Mouse (Mus musculus) granulocyte monocyte progenitor cell, adult 5-6 weeks (primary cell): ENCODE results near the gene Gm7978. TPM values are rescaled to one million over a fixed set of nuclear protein-coding genes. Genes with fewer than 3 reads are reported as not detected.
"Not testable (repeated sequence)": the region's sequence is repeated elsewhere in the genome, so short reads cannot be mapped to it uniquely, and the experiment has no call there.

Experiments used
- ATAC-seq: replicated peaks from 2 replicates; pipeline ENCODE4 v1.8.0; 2016; ENCODE audit warnings: mild to moderate bottlenecking, moderate TSS enrichment, inconsistent platforms; ENCODE audit not compliant: poor library complexity, severe bottlenecking
- total RNA-seq, 2 experiments: library from RNA; stranded (forward) in 1 of 2; stranded (reverse) in 1 of 2; fragments of 200-712, 200-1000 nt in 1 of 2; fragments of >200 nt in 1 of 2; fragmentation: Nextera tagmentation in 1 of 2; gene quantifications; 2 replicates each; pipeline ENCODE4 v1.2.3; 2014 to 2017

Gm7978 gene
- total RNA-seq (2014; fragmentation: Nextera tagmentation) (not detected in 2 replicates), total RNA-seq (2017) (not detected in 2 replicates)

DNA sequence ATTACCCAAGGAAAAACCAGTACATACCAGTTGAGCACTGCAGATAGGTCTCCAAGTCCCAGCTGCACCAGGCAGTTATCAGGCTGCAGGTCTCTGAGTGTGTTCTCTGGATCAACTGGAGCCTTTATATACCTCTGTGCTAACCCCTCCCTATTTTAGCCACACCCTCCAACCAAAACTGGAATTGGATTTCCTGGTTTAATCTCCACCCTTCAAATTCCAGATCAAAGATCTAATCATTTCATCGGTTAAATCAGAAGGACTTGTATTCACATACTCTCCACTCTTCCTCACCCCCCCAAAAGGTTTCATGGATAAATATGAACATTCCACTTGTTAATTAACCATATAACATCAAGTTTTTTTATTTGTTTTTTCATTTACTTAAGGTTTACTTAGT lies at the start of gene Gm7978:
Gm7978 (minus strand) TSS at position 101 of the 400 bp plus-strand sequence.
- ATAC-seq = not testable (repeated sequence)

DNA sequence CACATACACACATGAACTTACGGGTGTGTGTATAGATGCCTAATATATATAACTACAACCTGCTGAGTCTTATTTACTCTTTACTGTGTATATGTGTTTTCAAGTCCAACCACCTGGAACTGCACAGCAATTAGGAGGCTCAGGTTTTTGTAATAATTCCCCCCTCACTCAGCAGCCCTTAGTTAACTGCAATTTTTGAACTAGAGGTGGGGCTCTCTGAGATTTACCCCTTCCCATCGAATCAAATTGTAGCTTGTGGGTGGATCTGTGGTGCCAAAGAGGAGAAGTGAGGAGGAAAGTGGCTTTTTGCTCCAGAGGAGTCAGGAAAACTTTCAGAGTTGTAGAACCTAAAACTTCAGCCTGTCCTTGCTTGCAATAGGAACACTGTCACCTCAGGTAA lies 39.7 kb upstream of the Gm7978 start, which contains the start of gene E330014E10Rik:
E330014E10Rik (plus strand) TSS at position 301 of the 400 bp plus-strand sequence.
- ATAC-seq = not testable (repeated sequence)

DNA sequence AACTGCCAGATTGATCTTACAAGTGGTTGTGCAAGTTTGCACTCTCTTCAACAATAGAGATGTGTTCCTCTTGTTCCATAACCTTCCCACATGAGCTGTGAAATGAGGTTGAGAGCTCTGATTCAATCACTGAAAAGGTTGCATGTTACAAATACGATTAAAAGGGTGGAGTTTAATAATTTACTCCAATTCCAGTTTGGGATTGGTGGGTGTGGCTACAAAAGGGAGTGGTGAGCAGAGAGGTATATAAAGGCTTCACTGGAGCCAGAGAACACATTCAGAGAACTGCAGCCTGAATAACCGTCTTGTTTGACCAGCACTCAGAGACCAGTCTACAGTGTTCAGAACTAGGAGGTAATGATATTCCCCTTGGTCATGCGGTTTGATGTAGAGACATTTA lies 5.7 kb upstream of the Gm7978 start, which contains the start of gene Gm7982:
Gm7982 (plus strand) TSS at position 301 of the 400 bp plus-strand sequence.
- ATAC-seq = not testable (repeated sequence)

Other genes with a start within 250 kb of the Gm7978 start
- gene Gm3286, start 225.4 kb downstream of the Gm7978 start, total RNA-seq (2014; fragmentation: Nextera tagmentation) = not detected in 2 replicates
- not detected in 2 replicates for gene Gm3286, start 225.4 kb downstream of the Gm7978 start, total RNA-seq (2017)
- gene Gm7971, start 141.3 kb downstream of the Gm7978 start, total RNA-seq (2014; fragmentation: Nextera tagmentation) = not detected in 2 replicates
- not detected in 2 replicates for gene Gm7971, start 141.3 kb downstream of the Gm7978 start, total RNA-seq (2017)
- not detected in 2 replicates for gene Gm7982, start 5.8 kb upstream of the Gm7978 start, total RNA-seq (2014; fragmentation: Nextera tagmentation)
- gene Gm7982, start 5.8 kb upstream of the Gm7978 start, total RNA-seq (2017) = not detected in 2 replicates
- not detected in 2 replicates for gene E330014E10Rik, start 39.8 kb upstream of the Gm7978 start, total RNA-seq (2014; fragmentation: Nextera tagmentation)
- gene E330014E10Rik, start 39.8 kb upstream of the Gm7978 start, total RNA-seq (2017) = not detected in 2 replicates
- gene Cxcl13, start 220.8 kb upstream of the Gm7978 start, total RNA-seq (2014; fragmentation: Nextera tagmentation) = not detected in 2 replicates
- gene Cxcl13, start 220.8 kb upstream of the Gm7978 start, total RNA-seq (2017) = not detected in 2 replicates